Mouse (Mus musculus) forebrain, embryonic 10.5 days (tissue): ENCODE measurements at regions not wholly inside any gene's neighbourhood (a gene's known extent, or its start where the extent isn't known, plus 50 kb on each side); places are given as distances from the start of the nearest gene placed in this dataset.

Source experiments
- DNase-seq: peaks from one replicate; pipeline ENCODE4 v3.0.0-alpha.2; 2017; ENCODE audit warnings: low spot score; ENCODE audit errors: extremely low spot score
- H3K27ac ChIP-seq: fragments of 300-500 bp; sonication (generic); 2 replicates; pipeline ENCODE4 v1.5.1; 2016; ENCODE audit warnings: mild to moderate bottlenecking
- H3K27me3 ChIP-seq: fragments of 300-500 bp; sonication (generic); 2 replicates; pipeline ENCODE4 v1.6.1; 2016; ENCODE audit warnings: mild to moderate bottlenecking; ENCODE audit not compliant: poor library complexity, severe bottlenecking
- H3K36me3 ChIP-seq: fragments of 300-500 bp; sonication (generic); replicated peaks from 2 replicates; pipeline ENCODE4 v1.6.1; 2016; ENCODE audit warnings: mild to moderate bottlenecking, moderate library complexity
- H3K4me1 ChIP-seq: fragments of 300-500 bp; sonication (generic); 2 replicates; pipeline ENCODE4 v1.6.1; 2016
- H3K4me3 ChIP-seq: fragments of 300-500 bp; sonication (generic); 2 replicates; pipeline ENCODE4 v1.5.1; 2016; ENCODE audit warnings: mild to moderate bottlenecking, moderate library complexity
- H3K9me3 ChIP-seq: fragments of 300-500 bp; sonication (generic); 2 replicates; pipeline ENCODE4 v1.6.1; 2016; ENCODE audit warnings: mild to moderate bottlenecking, moderate library complexity
- WGBS: fragments of 180-500 bp; shearing (Covaris S2); methylation state at CpG from one replicate; pipeline ENCODE4 v1.1.7; 2016; 5-methylcytosine and 5-hydroxymethylcytosine counted together

DNA sequence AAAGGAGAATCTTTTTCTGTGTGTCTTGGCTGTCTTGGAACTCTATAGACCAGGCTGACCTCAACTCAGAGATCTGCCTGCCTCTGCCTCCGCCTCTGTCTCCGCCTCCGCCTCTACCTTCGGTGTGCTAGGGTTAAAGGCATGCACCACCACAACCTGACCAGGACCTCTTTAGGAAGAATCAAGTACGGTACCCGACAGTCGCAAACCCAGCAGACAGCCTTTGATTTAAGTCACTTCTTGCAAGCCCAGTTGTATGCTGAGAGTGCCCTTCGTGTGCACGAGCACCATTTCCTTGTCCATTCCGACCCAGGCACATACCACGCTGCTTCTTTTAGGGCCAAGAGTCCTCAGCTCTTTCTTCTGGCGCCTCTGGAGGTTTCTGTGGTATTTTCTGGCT is 105.0 kb upstream of the Six3 start:
- Histone ChIP-seq H3K4me1 (peaks cover 31% of the 10 kb centered on the region), H3K27me3 (peaks cover 8% of the 10 kb centered on the region), H3K27ac (no peak overlapping the region), H3K4me3 (no peak overlapping the region), H3K9me3 (peaks cover 2% of the 10 kb centered on the region; the same call in 1 of the 2 replicates), H3K36me3 (no peaks in the 10 kb centered on the region)
- 93% methylated on average over 12 of the region's 12 CpGs for WGBS
- DNase-seq, result no peak

DNA sequence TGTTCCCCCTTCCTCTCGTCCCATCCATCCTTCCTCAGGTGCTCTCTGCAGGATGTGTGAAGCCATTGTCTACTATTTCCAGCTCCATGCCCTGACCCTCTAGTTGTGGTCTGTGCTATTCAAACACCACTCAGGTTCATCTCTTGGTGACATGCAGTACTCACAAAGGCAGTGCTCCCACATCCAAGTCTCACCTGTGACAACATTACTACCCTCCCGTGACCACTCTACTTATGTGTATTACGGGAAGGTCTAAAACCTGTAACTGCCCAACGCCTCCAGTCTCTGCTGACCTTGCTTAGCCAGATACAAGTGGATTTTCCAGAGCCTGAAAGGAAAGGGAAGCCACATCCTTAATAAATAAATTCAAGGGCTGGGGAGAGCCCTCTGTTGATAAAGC is 100.4 kb upstream of the Six3 start:
- H3K9me3 ChIP-seq, result no peaks in the 10 kb centered on the region
- WGBS, result 91% methylated on average over 4 of the region's 4 CpGs
- no peak overlapping the region for H3K4me3 ChIP-seq
- no peak for DNase-seq
- H3K36me3 ChIP-seq, result no peaks in the 10 kb centered on the region
- peaks cover 29% of the 10 kb centered on the region for H3K4me1 ChIP-seq
- H3K27ac ChIP-seq, result no peak overlapping the region
- peaks cover 30% of the 10 kb centered on the region for H3K27me3 ChIP-seq

DNA sequence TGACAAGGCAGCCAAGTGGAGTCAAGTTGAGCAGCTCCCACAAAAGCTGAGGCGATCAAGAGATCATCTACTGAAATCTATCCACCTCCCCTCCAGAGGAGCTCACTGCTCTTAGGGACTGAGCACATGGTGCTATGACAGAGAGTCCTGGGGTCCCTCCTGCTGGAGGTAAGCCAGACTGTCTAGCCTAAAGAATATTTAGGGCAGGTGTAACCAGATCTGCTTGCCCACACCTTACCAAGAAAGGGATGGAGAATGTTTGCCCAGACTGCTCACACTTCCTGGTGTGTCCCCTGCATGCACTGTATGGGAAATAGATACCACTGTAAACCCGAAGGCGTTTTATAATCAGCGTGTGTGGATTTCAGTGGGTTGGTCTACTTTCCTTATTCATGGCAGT is 99.5 kb upstream of the Six3 start:
- 91% methylated on average over 4 of the region's 4 CpGs for WGBS
- peaks cover 29% of the 10 kb centered on the region for H3K4me1 ChIP-seq
- no peaks in the 10 kb centered on the region for H3K36me3 ChIP-seq
- peaks cover 23% of the 10 kb centered on the region; the same call in 1 of the 2 replicates for H3K27me3 ChIP-seq
- no peak for DNase-seq
- H3K4me3 ChIP-seq, result no peak overlapping the region
- no peak overlapping the region for H3K27ac ChIP-seq
- no peaks in the 10 kb centered on the region for H3K9me3 ChIP-seq

DNA sequence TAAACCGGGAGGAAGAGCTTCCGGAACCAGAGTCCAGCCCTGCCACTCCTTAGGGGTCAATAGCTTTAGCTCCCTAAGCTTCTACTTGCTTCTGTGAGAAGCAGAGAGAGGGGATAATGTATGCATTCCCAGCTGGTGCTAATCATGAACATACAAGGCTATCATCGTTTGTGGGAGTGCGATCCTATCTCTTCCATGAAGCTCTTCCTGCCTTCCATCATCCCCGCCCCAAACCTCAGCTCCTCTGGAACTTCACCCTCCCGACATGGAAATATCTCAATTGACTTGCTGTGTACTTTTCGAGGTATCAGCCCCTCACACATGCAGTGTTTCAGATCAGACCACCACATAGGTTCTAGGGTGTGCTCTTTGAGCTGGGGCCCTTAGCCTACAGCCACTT is 99.0 kb upstream of the Six3 start:
- Histone ChIP-seq H3K27ac (no peak overlapping the region), H3K27me3 (peaks cover 23% of the 10 kb centered on the region; the same call in 1 of the 2 replicates), H3K4me1 (peaks cover 29% of the 10 kb centered on the region), H3K36me3 (no peaks in the 10 kb centered on the region), H3K9me3 (no peaks in the 10 kb centered on the region), H3K4me3 (no peak overlapping the region)
- WGBS, result 81% methylated on average over 7 of the region's 7 CpGs
- DNase-seq, result peak; percentile 6

DNA sequence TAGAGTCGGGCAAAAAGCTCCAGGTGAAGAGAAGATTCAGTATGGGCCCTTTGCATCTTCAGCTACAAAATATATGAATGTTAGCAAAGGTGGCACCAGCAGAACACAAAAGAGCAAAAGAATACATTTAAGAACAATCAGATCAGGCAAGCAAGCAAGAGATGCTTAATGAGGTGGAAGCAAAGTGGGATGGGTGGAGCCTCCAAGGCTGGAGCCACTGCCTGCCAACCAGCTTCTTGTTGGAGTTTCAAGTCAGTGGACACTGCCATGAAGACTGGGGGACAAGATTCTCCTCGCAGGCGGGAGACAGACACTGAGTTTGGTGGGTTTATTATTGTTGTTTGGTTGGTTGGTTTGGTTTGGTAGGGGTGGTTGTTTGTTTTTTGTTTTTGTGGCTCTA is 96.1 kb upstream of the Six3 start:
- Histone ChIP-seq H3K4me1 (peaks cover 15% of the 10 kb centered on the region), H3K4me3 (no peak overlapping the region), H3K36me3 (no peaks in the 10 kb centered on the region), H3K27me3 (peaks cover 29% of the 10 kb centered on the region; the same call in 1 of the 2 replicates), H3K27ac (no peak overlapping the region), H3K9me3 (no peaks in the 10 kb centered on the region)
- DNase-seq, result peak; percentile 13
- 73% methylated on average over 3 of the region's 3 CpGs for WGBS

DNA sequence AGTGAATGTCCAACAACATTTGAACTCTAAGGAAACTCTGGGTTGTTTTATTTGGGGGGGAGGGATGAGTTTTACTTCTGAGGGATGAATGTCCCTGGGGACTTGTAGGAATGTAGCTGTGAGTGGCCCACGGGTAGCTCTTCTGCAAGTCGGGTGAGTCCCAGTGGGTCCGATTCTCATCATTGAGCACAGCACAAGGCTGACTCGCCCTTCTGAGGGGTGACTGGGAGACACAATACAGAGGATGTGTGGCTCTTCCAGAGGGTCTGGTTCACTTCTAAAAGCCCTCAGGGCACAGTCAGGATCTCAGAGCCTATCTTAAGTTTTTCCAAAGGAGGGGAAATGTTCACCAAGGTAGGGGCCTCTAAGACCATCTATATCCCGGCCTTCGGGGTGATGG is 94.9 kb upstream of the Six3 start:
- Histone ChIP-seq H3K4me3 (no peak overlapping the region), H3K27ac (no peak overlapping the region), H3K36me3 (no peaks in the 10 kb centered on the region), H3K4me1 (peaks cover 14% of the 10 kb centered on the region), H3K9me3 (no peaks in the 10 kb centered on the region), H3K27me3 (peaks cover 30% of the 10 kb centered on the region)
- WGBS, result 90% methylated on average over 6 of the region's 6 CpGs
- DNase-seq, result peak; percentile 7

DNA sequence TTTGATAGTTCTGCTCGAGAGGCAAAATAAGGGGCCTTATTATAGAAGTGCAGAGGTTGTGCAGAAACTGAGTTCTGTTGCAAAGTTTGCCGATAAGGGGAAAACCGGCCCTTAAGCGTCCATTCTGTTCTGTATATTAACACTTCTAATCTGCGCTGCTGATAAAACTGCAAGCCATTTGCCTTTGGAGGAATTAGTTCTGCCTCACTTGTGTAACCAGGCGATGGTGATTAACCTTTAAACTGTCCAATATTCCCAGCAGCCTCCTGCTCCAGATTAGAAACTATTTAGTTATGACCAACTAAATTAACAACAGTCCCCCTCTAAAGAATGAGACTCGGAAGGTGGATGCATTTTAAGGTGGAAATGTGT is 86.1 kb upstream of the Six3 start:
- WGBS, result 27% methylated on average over 7 of the region's 7 CpGs
- H3K9me3 ChIP-seq, result no peaks in the 10 kb centered on the region
- H3K4me1 ChIP-seq, result peaks cover 41% of the 10 kb centered on the region
- no peaks in the 10 kb centered on the region for H3K36me3 ChIP-seq
- peaks cover 30% of the 10 kb centered on the region for H3K27me3 ChIP-seq
- no peak overlapping the region for H3K27ac ChIP-seq
- no peak for DNase-seq
- H3K4me3 ChIP-seq, result no peak overlapping the region

DNA sequence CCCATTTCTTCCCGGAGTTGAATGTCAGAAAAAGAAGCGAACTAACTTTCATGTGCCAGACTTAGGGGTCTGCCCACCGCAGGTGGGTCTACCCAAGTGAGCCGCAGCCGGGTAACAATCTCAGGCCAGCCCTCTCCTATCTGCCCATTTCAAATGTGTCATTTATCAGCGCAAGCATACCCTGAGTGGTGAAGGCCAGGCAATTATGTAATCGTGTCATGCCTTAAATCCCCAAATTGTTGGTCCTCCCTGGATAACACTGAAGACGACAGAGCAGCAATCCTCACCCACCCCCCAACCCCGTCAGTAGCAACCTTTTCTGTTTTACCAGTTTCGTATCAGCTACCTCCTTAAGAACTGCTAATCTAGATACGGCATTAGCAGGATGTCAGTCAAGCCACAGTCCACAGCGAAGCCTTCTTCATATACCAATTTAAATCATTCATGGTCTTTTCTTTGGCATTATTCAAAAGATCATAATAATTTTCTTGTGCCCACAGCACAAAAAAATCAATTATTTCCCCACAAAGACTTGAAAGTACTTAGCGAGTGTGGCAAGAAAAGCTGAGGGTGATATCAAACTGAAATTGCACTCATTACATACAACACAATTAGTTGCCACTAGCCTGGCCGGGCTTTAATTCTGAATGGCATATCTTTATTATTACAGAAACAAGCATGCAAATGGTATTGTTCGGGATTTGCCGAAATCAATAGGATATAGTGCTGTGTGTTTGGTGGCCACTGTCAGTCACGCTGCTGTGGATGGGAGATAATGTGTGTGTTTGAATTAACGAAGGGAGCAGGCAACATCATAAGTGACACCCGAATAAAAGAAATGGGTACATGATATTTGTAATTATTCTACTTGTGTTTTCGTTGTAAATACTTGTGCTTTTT is 85.1 kb upstream of the Six3 start:
- peaks cover 41% of the 10 kb centered on the region for H3K4me1 ChIP-seq
- no peak overlapping the region for H3K4me3 ChIP-seq
- H3K36me3 ChIP-seq, result no peaks in the 10 kb centered on the region
- no peak for DNase-seq
- no peaks in the 10 kb centered on the region for H3K9me3 ChIP-seq
- WGBS, result 57% methylated on average over 20 of the region's 20 CpGs
- H3K27me3 ChIP-seq, result peaks cover 34% of the 10 kb centered on the region
- H3K27ac ChIP-seq, result 0 out of 2 replicates have a peak overlapping the region, but pooled peaks have one; percentile 8

DNA sequence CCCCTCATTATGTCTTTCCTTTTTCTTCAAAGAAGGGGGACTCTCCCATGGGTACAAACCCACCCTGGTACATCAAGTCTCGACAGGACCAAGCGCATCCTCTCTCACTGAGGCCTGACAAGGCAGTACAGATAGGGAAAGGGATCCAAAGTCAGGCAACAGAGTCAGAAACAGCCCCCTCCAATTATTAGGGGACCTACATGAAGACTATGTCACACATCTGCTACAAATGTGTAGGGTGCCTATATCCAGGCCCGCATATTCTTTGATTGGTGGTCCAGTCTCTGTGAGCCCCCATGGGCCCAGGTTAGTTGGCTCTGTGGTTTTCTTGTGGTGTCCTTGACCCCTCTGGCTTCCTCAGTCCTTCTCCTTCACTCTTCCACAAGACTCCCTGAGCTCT is 77.1 kb upstream of the Six3 start:
- Histone ChIP-seq H3K36me3 (no peaks in the 10 kb centered on the region), H3K9me3 (0 out of 2 replicates have a peak, but pooled peaks cover 4% of the 10 kb centered on the region), H3K4me1 (no peaks in the 10 kb centered on the region), H3K27me3 (0 out of 2 replicates have a peak, but pooled peaks cover 12% of the 10 kb centered on the region), H3K4me3 (no peak overlapping the region), H3K27ac (no peak overlapping the region)
- 92% methylated on average over 3 of the region's 3 CpGs for WGBS
- DNase-seq, result no peak

DNA sequence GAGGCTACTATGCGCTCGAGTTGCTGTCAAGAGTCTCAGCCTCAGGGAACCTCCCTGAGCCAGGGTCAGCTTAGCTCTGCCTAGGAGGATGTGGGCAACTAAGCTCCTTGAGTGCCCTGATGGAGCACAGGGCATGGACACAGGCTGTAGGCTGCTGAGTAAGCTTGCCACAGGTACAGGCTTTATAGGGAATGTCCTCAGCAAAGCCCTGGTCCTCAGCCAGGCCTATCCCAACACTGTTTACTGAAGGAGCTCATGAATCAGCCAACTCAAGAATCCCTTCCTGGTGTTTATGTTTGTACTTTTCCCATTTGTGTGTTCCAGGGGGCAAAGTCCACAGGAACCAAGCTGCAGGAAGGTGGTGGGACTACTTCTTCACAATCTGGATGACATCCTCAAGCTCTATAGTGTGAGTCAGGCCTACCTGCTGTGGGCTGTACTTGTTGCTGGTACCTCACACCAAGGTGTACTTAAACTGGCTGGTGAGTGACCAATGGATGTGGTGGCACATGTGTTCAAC is 72.1 kb upstream of the Six3 start:
- Histone ChIP-seq H3K27ac (no peak overlapping the region), H3K4me1 (no peaks in the 10 kb centered on the region), H3K4me3 (no peak overlapping the region), H3K9me3 (0 out of 2 replicates have a peak, but pooled peaks cover 4% of the 10 kb centered on the region), H3K27me3 (no peaks in the 10 kb centered on the region), H3K36me3 (no peaks in the 10 kb centered on the region)
- 91% methylated on average over 2 of the region's 2 CpGs for WGBS
- DNase-seq, result no peak

DNA sequence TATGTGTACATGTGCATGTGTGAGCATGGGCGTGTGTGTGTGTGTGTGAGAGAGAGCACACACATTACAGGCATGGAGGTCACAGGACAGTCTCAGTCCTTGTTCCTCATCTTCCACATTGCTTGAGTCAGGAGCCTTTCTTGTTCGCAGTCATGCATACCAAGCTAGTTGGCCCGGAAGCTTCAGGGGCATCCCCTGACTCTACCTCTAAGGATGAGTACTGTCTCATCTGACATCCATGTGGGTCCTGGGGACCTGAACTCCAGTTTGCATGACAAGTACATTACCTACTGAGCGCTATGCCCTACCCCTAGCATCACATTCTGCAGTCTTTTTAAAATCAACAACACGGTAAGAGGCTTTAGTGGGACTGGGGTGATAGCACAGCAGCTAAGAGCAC is 65.3 kb upstream of the Six3 start:
- Histone ChIP-seq H3K4me3 (no peak overlapping the region), H3K27ac (no peak overlapping the region), H3K36me3 (no peaks in the 10 kb centered on the region), H3K27me3 (peaks cover 14% of the 10 kb centered on the region), H3K4me1 (peaks cover 12% of the 10 kb centered on the region; the same call in 1 of the 2 replicates), H3K9me3 (no peaks in the 10 kb centered on the region)
- WGBS, result 89% methylated on average over 5 of the region's 5 CpGs
- DNase-seq, result no peak

DNA sequence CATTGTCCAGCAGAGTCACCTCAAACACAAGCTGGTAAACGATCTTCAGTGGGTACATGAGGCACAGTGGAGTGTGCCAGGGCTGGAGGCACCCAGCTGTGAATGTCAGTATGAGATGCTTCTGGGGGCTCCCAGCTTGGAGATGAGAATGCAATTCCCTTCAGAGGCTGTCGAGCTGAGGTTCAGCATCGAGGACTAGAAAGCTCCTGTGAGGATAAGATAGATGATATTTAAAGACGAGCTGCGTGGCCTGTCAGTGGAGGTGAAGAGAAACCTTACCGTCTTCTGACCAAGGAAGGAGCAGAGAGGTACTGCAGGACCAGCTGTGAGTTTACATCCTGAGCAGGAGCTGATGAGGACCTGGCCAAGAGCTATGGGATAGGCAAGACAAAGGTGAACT is 52.4 kb upstream of the Six3 start:
- peak; percentile 10 for DNase-seq
- Histone ChIP-seq H3K27me3 (no peaks in the 10 kb centered on the region; the same call in 1 of the 2 replicates), H3K36me3 (no peaks in the 10 kb centered on the region), H3K9me3 (peaks cover under 1% of the 10 kb centered on the region; the same call in 1 of the 2 replicates), H3K4me3 (no peak overlapping the region), H3K27ac (no peak overlapping the region), H3K4me1 (no peaks in the 10 kb centered on the region)
- WGBS, result 90% methylated on average over 6 of the region's 6 CpGs
